Mouse (Mus musculus): ENCODE results near the gene Tmem43.

- TF ChIP-seq POLR2A (IDR thresholded peaks at IDR 0.05; ENCODE audit: extremely low read depth, insufficient read depth, low read length) (no peak), CTCF (IDR thresholded peaks at IDR 0.05; ENCODE audit: extremely low read depth, insufficient read depth, low read length) (no peak)
Measured at GRCm38 (mm10) chr6:91445316-91445715, 28.2 kb upstream of the Tmem43 start.
